Mouse (Mus musculus): ENCODE data around the gene Tymp. TPM values are rescaled to one million over a fixed set of nuclear protein-coding genes. Genes with fewer than 3 reads are reported as not detected.

Gene Tymp
- polyA plus RNA-seq, 1 experiment from 2014 or later = 1.6 TPM

Other genes starting within 250 kb of the Tymp start
- 23.6 and 25.1 TPM in 2 replicates for gene Hdac10, start 248.3 kb downstream of the Tymp start, polyA plus RNA-seq (2016; fragmentation: Nextera tagmentation; extraction: Ambion mirVana)
- gene Mapk12, start 236.3 kb downstream of the Tymp start, polyA plus RNA-seq (2016; fragmentation: Nextera tagmentation; extraction: Ambion mirVana) = 11.7 and 13.4 TPM in 2 replicates
- gene Mapk11, start 227.4 kb downstream of the Tymp start, polyA plus RNA-seq (2016; fragmentation: Nextera tagmentation; extraction: Ambion mirVana) = 45.7 and 46.6 TPM in 2 replicates
- 123 and 126 TPM in 2 replicates for gene Plxnb2, start 196.3 kb downstream of the Tymp start, polyA plus RNA-seq (2016; fragmentation: Nextera tagmentation; extraction: Ambion mirVana)
- gene Dennd6b, start 180.5 kb downstream of the Tymp start, polyA plus RNA-seq (2016; fragmentation: Nextera tagmentation; extraction: Ambion mirVana) = 55.5 and 62.6 TPM in 2 replicates
- 56.9 and 69.7 TPM in 2 replicates for gene Ppp6r2, start 165.5 kb downstream of the Tymp start, polyA plus RNA-seq (2016; fragmentation: Nextera tagmentation; extraction: Ambion mirVana)
- 88.9 and 90.5 TPM in 2 replicates for gene Sbf1, start 61.7 kb downstream of the Tymp start, polyA plus RNA-seq (2016; fragmentation: Nextera tagmentation; extraction: Ambion mirVana)
- gene Adm2, start 54.3 kb downstream of the Tymp start, polyA plus RNA-seq (2016; fragmentation: Nextera tagmentation; extraction: Ambion mirVana) = not detected in 2 replicates
- gene Miox, start 42.6 kb downstream of the Tymp start, polyA plus RNA-seq (2016; fragmentation: Nextera tagmentation; extraction: Ambion mirVana) = not detected in 2 replicates
- 38.8 and 42.2 TPM in 2 replicates for gene Lmf2, start 21.4 kb downstream of the Tymp start, polyA plus RNA-seq (2016; fragmentation: Nextera tagmentation; extraction: Ambion mirVana)
- gene Ncaph2, start 21.3 kb downstream of the Tymp start, polyA plus RNA-seq (2016; fragmentation: Nextera tagmentation; extraction: Ambion mirVana) = 133 and 139 TPM in 2 replicates
- 7.8 and 8.8 TPM in 2 replicates for gene Sco2, start 3.2 kb downstream of the Tymp start, polyA plus RNA-seq (2016; fragmentation: Nextera tagmentation; extraction: Ambion mirVana)
- 0.30 and 0.54 TPM in 2 replicates for gene Odf3b, start 2.2 kb upstream of the Tymp start, polyA plus RNA-seq (2016; fragmentation: Nextera tagmentation; extraction: Ambion mirVana)
- gene Klhdc7b, start 7.9 kb upstream of the Tymp start, polyA plus RNA-seq (2016; fragmentation: Nextera tagmentation; extraction: Ambion mirVana) = not detected in 2 replicates
- gene Syce3, start 33.5 kb upstream of the Tymp start, polyA plus RNA-seq (2016; fragmentation: Nextera tagmentation; extraction: Ambion mirVana) = not detected in 2 replicates
- gene Cpt1b, start 48.8 kb upstream of the Tymp start, polyA plus RNA-seq (2016; fragmentation: Nextera tagmentation; extraction: Ambion mirVana) = 0.85 and 1.4 TPM in 2 replicates
- 5.2 and 5.3 TPM in 2 replicates for gene C730034F03Rik, start 52.5 kb upstream of the Tymp start, polyA plus RNA-seq (2016; fragmentation: Nextera tagmentation; extraction: Ambion mirVana)
- not detected in 2 replicates for gene Gm44502, start 52.7 kb upstream of the Tymp start, polyA plus RNA-seq (2016; fragmentation: Nextera tagmentation; extraction: Ambion mirVana)
- gene Chkb, start 52.9 kb upstream of the Tymp start, polyA plus RNA-seq (2016; fragmentation: Nextera tagmentation; extraction: Ambion mirVana) = 79.3 and 80.1 TPM in 2 replicates
- 61.7 and 62.5 TPM in 2 replicates for gene Mapk8ip2, start 76.9 kb upstream of the Tymp start, polyA plus RNA-seq (2016; fragmentation: Nextera tagmentation; extraction: Ambion mirVana)
- gene Arsa, start 100.4 kb upstream of the Tymp start, polyA plus RNA-seq (2016; fragmentation: Nextera tagmentation; extraction: Ambion mirVana) = 15.4 and 15.6 TPM in 2 replicates
- gene Shank3, start 122.6 kb upstream of the Tymp start, polyA plus RNA-seq (2016; fragmentation: Nextera tagmentation; extraction: Ambion mirVana) = 4.8 and 7.1 TPM in 2 replicates
- gene Acr, start 191.3 kb upstream of the Tymp start, polyA plus RNA-seq (2016; fragmentation: Nextera tagmentation; extraction: Ambion mirVana) = 1.0 TPM in 2 replicates
- gene Rabl2, start 214.9 kb upstream of the Tymp start, polyA plus RNA-seq (2016; fragmentation: Nextera tagmentation; extraction: Ambion mirVana) = 74.7 and 82.9 TPM in 2 replicates